Mouse (Mus musculus) WW6 (cell line): Measurements from ENCODE around the gene Clasrp.
A peak's percentile ranks its signal among the peaks of the same experiment; 100 is the strongest.

Experiments used
- DNase-seq: peaks from one replicate; pipeline ENCODE4 v3.0.0-alpha.2; 2013; ENCODE audit warnings: low read depth, low spot score

Clasrp gene

DNA sequence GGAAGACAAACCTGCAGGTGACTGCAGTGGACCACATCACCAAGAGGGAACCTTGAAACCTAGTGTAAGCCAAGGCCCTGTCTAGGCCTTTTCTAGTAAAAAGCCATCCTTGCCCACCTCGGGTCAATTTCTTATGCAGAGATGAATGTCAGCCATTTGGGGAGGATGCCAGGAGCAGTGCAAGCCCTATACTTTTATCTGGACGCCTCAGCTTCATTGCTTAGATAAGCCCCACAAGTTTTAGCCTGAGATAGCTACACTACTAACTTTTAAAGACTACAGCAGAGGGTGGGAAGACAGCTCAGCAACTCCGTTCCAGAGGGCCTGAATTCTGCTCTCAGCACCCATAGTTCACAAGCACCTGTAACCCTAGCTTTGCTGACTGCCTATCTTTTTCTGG, 40.4 kb downstream of the Clasrp start:
- DNase-seq, result no peak

DNA sequence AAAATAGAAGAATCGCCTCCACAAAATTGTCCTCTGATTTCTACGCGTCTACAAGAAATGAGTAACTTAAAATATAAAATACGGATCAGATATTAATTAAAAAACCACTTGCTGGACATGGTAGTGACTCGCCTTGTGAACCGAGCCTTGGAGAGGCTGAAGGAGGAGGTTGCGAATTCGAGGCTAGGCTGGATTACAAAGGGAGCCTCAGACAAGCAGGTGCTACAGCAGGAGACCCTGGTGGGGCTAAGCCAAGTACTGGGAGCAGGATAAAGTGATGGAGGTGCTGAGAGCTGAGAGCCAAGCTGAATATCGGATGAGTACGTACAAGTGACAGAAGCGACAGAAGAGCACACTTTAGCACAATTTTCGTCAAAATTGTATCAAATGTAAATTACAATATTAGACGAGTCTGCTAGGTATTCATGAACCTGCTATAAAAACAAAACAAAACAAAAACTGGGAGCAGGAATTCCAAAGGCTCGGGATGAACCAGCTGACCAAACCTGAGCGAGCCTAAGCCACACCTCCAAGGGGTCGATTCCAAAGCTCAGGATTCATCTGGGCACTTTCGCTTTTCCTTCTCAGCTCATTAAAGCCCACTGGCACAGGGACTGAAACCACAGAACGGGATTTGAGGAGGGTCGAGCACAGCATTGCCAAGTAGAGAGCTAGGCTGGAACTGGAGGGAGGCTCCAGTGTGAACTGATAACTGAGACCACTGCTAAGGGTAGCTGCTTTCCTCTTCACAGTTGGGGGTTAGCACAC, 41.5 kb downstream of the Clasrp start, which contains the start of gene Ppp1r37:
Gene Ppp1r37, minus strand, starts transcription at position 434 of the 768 bp plus-strand sequence.
- DNase-seq, result no peak

DNA sequence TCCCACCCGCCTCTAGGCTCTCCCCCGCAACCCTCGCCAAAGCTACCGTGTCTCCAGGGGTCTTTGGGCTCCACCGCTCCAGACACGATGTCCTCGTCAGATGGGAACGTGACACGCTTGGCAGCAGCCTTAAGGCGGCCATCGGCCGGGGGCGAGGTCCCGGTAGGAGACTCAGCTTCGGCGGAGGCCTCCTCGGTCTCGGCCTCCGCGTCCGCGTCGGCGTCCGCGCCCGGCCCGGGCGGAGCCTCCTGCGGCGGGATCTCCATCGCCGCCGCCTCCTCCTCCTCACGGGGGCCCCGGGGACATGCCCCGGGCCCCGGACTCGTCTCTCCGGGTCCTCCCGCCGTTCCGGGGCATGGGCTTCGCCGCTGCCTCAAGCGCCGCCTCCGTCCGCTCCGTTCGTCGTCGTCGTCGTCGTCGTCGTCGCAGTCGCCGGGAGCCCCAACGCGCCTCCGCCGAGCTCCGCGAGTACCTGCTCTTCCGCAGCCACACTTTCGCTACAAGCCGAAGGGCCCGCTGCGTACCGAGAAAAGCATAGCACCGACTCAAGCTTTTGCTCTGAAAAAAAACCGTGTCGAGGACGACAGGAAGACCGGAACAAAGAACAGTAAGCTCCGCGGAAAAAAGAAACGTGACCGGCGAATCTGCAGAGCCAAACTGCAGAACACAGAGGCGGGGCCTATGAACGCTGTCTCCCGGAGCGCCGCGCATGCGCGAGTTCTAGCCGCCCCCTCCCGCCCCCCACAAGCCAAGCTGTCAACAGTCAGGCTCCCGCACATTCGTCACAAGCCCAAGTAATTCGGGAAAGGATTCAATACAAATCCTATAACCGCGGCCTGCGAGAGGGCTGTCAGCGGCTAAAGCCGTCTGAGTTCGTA, 42.3 kb downstream of the Clasrp start:
- DNase-seq, result peak; percentile 77

DNA sequence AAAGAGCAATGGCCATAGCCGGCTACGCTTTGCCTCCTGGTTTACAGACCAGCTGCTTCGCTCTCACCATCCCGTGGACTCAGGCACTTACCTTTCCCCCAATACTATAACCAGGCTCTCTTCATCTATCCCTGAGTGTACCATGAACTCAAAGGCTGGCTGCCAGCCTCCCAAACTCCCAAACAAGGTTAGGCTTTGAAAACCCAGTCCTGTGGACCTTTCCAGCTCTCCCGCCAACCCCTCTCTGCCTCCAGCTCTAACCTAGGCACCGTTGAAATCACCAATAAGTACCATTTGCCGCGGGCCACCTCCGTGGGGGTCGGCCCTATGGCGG, 42.9 kb downstream of the Clasrp start:
- no peak for DNase-seq

DNA sequence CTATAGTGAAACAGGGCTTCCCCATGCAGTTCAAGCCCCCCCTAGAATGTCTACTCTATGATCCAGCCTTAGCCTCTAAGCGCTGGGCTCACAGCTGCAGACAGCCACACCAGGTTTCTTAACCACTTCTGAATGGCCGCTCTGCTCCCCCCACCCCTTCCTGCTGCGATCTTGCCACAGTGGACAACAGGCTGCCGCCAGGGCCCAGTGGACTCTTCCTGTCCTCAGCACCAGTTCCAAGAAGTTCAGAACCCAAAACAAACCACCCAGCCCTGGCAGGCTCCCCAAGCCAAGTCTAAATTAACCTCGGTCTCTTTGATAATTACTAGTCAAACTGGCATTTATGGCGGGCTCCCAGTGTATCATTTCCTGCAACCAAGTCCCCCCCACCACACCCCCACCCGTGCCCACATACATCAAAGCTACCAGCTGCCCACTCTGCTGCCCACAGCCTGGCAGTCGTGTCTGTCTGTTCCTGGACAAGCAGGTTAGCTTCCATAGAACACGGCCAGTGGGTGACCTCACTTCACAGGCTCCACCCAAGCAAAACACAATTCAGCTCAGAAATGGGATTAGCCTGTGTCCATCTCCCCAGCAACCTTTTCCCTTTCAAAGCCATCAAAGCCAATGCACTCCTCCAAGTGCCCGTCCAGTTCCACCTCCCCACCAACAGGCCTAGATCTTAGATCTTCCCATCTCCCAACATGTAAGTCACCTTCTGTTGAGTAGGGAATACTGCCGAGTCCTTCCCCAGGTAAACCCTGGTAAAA, 43.6 kb downstream of the Clasrp start:
- no peak for DNase-seq

DNA sequence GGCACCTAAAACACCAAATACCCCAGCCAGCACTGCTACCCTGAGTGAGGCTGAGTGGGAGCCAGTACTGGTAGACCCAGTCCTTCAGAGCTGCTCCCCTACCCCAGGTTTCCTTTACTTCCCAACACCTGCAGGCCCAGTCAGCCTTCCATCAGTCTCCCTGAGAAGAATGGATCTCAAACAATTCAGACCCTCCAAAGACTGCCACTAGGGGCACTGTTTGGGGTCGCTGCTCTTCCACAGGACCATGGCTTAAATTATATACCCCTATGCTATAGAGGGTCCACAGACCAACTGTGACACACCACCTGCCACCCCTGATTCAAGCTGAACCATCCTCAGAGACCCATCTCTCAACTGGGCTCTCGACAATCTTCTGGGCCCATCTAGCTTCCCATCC, 45.3 kb downstream of the Clasrp start:
- DNase-seq, result no peak

DNA sequence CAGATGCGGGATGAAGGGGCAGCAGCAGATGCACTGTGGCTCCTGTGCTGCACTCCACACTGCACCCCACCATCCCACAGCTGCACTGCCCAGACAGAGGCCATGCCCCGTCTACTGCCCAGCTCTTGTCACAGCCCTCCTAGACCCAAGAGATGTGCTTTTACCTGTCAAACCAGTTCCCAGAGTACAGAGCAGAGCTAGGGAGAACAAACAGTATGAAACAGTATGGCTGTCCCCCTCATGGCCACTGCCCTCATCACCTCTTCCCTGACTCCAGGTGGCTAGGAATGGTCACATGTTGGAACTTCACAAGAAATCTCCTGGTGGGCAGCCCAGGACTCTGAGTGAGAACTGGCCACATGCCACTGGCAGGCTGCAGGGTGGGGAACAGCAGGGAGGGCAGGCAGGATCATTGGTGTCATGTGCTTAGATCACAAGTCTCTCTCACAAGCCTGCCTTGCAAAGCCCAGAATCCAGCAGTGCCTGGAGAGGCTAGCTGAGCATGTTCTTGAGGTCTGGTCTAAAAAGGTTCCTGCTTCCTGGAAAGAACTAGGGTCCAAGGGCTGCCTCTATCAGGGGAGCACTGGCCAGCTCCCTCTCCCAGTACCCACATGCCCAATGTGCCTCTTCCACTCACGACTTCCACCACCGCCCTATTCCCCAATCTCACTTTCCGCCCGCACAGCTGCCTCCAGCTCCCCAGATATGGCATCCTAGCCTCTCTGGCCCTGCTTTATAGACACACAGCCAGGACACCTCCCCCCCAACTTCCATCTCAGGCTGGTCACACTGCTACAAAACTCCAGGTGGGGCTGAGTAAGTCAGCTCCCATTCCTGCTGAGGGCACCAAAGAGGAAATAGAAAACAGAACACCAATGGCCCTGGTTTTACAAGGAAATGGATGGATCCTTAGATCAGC, 46.0 kb downstream of the Clasrp start:
- DNase-seq, result no peak

DNA sequence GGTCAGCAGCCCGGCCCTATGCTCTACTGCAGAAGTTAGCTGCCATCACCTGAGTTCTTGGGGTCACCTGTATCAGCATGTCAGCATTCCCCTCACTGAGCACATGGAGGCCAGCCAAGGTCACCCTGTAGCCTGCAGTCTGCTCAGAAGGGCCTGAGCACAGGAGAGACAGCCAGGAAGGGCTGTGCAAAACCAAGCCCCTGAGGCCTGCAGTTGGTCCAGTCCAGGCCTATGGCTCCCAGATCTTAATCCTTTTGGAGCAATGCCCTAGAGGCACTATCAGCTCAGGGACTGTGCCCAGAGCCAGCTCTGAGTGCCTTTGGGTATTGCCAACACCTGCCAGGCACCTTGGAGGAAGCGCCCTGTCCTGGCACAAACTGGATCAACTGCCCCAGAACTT, 47.2 kb downstream of the Clasrp start:
- no peak for DNase-seq

DNA sequence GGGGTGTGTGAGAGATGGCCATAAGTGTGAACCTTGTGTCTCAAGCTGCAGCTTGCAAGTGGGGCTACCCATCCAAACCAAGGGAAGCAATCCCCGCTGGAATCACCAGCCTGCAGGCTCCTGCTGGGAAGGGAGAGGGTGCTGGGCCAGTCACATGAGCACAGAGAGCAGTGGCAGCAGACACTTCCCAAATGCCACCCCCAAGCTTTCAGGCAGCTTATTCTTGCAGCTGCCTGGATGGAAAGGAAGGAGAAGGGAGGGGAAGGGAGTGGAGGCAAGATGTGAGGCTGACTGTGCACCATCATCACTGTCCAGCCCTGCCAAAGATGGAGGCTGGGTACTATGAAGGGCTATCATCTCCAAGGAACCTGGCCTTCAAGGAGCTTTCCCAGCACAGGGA, 50.1 kb downstream of the Clasrp start:
- no peak for DNase-seq

DNA sequence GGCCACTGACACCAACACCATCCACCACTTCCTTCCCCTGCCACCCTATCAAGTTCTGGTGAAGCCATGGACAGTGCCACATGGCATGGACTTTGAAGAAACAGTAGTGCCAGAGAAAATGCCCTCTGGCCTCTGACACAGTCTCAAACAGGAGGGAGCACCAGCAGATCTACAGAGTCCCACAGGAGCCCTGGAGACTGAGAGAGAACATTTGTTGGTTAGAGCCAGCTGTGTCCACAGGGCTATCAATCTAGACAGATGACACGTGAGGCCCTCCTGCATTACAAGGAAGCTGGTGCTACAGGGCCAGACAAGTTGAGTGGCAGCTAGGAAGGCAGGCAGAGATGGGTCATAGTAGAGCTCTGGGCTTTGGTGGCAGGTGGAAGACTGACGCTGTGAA, 51.8 kb downstream of the Clasrp start:
- DNase-seq, result no peak

DNA sequence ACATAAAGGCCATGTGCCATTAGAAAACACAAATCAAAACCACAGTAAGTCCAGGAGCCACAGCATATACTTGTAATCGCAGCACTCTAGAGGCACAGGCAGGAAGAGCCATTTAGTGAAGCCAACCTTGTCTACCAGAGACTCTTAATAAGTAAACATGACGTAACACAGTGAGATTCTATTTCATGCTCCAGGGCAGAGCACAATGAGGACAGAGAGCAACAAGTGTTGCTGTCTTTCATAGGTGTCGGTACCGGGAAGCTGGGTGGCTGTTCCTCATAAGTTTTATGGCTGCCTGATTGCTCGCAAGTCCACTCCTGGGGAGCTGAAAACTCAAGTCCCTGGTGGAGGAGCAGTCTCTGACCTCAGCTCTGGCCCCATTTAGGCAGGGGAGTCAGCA, 52.7 kb downstream of the Clasrp start:
- DNase-seq, result no peak

DNA sequence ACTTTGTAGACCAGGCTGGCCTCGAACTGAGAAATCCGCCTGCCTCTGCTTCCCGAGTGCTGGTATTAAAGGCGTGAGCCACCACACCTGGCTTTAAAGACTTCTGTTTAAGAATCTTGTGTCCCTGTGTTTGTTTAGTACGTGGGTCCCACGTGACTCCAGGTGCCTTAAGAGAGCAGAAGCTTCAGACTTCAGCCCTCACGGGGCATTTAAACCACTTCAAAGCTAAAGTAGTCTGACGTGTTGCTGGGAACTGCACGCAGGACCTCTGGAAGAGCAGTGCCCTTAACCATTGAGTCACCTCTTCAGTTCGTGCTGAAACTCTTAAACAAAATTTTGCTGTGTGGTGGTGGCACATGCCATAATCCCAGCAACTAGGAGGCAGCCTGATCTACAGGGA, 54.9 kb downstream of the Clasrp start:
- DNase-seq, result no peak

DNA sequence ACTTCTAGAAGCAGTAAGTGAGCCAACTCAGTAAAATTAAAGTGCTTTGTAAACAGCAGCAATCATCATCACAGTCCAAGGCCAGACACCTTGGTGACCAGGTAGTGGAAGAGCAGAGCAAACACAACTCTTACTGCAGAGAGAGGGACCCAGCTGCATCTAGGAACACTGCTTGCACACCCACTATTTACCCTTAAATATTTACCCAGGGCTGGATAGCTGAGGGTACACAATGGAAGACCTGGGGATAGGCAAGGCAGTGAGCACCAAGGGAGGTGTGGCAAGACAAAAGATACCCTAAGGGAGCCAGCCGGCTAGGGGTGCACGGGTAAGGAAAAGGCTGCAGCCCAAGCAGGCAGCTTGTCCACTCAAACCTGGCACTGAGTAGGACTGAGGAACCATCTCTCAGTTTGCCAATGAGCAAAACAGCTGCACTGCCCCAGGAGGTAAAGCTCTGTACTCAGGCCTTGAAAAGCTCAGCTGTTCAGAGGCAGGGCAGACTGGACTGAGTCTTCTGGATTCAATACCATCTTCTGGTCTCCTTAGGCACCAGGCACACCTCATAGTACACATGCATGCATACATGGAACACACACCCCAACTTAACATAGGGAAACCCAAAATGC, 56.8 kb downstream of the Clasrp start:
- DNase-seq, result no peak

DNA sequence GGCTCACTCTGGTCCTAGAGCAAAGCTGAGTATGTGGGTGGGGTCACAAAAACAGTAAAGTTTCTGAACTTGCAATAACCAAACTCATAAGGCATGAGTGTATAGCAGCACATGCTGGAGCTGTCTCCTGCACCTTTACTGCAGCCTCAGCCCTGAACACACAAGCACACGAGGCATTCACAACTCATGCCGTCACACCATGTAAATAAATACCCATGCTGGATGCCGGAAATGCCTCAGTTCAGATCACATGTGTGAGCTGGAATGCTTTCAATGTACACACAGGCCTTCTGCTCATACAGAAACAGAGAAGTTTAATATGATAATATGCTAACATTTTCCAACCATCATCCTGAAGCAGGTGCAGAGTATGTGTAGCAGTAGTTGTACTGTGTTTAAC, 58.3 kb downstream of the Clasrp start:
- no peak for DNase-seq

DNA sequence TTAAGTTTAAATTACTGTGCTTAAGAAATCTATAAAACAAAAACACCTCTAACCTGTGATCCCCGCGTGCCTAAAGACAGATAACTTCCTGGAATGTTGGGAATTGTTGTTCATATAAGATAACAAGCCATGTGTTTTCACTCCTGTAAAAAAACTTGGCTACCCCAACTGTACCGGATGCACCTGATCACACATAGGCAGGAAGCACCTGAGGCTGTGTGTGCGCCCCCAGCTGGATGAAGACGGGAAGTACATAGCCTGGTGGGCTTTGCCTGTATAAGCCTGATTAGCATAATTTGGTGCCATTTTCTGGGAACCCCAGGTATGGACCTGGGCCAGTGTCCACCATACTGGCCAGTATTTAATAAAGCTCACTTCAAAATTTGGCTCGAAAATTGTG, 60.7 kb downstream of the Clasrp start:
- no peak for DNase-seq

DNA sequence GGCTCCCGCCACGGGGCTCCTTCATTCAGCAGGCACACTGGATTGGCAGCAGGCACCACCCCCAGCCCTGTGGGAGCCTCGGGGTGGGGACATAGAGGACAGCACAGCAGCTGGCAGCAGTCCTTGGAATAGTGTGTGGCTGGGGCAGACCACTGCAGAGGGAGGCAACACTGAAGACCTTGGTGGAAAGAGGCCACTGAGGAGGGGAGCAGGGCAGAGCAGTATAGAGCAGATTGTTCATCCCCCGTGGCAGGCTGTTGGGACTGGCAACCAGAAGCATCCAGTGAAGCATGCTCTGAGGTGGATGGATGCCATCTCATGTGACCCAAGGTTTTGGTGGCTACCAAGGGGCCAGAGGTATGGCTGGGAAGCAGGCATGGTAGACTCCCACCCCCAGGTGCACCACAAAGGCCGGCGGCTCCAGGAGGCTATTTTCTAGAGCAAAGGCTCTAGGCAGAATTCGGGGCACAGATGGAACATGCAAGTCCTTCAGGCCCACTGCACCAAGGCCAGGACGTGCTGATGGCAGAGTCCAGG, 62.1 kb downstream of the Clasrp start:
- DNase-seq, result no peak

DNA sequence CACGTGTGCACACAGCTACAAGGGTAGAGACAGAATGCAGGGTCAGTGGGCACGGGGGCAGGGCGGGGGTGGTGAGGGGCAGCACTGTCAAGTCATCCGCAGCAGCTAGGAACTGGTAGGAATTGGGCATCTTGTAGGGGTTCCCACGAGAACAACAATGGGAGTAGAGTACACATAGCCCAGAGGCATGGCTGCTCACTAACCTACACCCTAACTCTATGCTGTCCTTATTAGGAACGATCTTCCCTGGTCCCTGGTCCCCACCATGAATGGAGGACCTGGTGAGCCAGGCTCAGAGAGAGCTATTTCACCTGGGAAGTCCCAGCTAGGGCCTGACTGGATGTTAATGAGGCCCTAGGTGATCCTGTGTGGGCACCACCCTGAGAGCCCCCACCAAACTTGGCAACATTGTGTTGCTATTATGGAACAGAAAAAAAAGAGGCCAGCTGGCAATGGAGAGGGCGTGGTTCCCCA, 62.6 kb downstream of the Clasrp start:
- no peak for DNase-seq

DNA sequence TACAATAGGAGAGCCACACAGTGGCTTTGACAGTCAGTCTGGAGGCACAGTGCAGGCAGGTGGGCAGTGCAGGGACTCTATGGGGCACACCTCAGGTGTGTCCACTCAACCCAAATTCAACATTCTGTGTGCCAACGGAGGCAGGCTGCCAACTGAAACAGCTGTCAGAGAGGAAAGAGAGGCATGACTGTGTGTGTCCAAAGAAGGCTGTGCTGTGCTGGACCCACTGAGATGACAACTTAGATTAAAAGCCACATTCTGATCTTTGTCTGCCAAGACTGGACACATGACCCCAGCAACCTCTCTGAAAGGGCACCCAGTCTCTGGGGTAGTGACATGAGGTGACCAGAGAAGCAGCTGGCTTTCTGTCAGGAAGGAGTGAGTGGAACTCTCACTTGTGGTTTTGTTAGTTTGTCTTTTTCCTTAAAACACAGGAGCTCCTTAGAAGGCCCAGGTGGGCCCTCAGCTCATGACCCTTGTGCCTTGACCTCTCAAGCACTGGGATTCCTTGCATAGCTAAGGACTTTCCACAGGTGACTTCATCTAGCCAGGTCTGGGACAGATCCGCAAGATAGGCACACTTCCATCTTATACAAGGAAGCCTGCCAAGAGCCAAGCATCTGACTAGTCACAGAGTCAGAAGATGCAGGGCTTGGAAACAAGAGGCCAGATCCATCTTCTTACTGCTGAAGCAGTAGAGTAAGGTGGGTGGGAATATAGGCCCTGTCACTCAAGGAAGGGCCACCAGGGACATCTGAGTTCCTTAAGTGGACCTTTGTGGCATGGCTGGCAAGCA, 63.3 kb downstream of the Clasrp start:
- DNase-seq, result no peak

DNA sequence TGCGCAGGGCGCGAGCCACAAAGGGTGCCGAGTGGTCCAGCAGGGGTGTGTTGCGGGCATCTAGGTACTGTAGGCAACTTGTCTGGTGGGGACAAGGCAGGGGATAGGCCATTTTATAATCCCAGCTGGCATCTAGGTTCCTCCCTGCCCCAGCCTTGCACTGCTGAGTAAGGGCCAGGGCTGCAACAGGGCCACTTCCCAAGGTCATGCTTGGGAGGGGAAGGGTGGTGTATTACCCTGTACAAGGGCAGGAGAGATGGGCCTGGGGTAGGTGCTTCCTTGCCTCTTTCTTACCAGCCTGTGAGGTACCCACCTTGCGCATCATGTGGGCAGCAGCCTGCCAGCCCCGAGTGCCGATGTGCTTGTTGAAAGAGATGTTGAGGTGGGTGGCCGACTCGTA, 69.6 kb downstream of the Clasrp start:
- no peak for DNase-seq

DNA sequence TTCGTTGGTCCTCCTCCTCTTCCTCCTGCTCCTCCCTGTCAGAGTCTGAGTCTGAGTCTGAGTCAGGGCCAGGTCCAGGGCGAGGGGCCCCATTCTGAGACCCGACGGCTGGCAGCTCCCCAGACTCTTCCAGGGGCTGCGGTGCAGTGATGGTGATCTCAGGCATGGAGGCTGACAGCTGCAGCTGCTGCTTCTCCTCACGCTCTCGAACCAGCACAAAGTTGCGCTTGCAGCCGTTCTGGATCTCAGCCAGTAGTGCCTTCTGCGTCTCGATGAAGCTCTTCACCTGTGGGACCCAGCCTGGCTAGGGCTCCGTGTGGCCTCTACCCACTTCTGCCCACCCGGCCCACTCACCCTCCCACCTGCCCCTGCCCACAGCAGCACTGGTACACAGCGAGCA, 72.0 kb downstream of the Clasrp start:
- no peak for DNase-seq
